Mouse (Mus musculus) thymus, adult 2 months (tissue): Measurements from ENCODE around the gene Hsd3b6.

Experiments used
- CTCF ChIP-seq: fragments of 200-500 bp; IDR thresholded peaks from 2 replicates; pipeline ENCODE4 v1.5.1; 2012; ENCODE audit warnings: mild to moderate bottlenecking, control low read depth, low read length, moderate library complexity, borderline replicate concordance; ENCODE audit not compliant: control insufficient read depth, poor library complexity, insufficient read depth; ENCODE audit errors: extremely low read depth
- POLR2A ChIP-seq: fragments of 200-500 bp; IDR thresholded peaks from 2 replicates; pipeline ENCODE4 v1.6.1; 2012; ENCODE audit warnings: mild to moderate bottlenecking, low read length, control low read depth, moderate library complexity; ENCODE audit not compliant: control insufficient read depth, poor library complexity, insufficient read depth; ENCODE audit errors: extremely low read depth

DNA sequence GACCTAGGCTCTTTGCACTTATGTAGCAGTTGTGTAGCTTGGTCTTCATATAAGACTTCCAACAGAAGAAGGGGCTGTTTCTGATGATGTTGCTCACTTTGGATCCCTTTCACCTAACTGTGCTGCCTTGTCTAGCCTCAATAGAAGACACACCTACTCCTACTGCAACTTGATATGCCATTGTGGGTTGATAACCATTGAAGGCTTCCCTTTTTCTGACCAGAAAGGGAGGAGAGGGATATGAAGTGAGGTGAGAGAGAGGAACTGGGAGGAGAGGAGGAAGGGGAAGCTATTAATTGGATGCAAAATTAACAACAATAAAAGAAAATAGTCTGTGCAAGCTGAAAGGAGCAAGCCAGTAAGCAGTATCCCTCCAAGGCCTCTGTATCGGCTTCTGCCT, 48.6 kb upstream of the Hsd3b6 start:
- TF ChIP-seq CTCF (no peak), POLR2A (no peak)
